Mouse (Mus musculus) c-Kit-positive CD71-negative TER-119-negative erythroid progenitor cells, embryonic 14.5 days (primary cell): ENCODE results near the gene E130114P18Rik.

Experiments
- DNase-seq: peaks from one replicate; pipeline ENCODE4 v3.0.0-alpha.2; 2013; ENCODE audit warnings: low read depth

The E130114P18Rik gene

GRCm38 (mm10) chr4:97532072-97532471 is 245.8 kb downstream of the E130114P18Rik start:
- peak; percentile 22 for DNase-seq

GRCm38 (mm10) chr4:97528517-97528916 is 249.4 kb downstream of the E130114P18Rik start:
- no peak for DNase-seq
